Mouse (Mus musculus): ENCODE measurements around the gene Rai14.

Rai14 gene

DNA sequence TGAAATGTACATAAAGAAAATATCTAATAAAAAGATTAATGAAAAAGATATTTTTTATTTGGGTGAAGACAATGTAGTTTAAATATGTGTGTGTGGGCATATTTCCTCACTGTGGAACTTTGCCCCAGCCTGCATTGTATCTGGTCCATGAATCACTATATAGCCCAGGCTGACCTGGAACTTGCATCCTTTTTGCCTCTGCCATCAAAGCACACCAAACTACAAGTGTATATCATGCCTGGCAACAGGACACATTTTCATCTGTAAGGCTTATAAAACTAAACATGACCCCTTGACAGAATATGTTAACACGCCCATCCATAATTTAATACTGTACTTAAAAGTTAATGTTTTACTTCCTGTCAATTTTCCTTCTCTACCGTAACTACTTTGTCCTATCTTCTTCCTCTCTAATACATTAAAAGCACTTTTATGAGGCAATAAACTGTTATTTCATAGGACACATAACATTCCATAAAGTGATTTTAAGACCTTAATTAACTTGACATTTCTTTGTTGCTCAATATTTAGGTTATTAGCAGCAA, 61.4 kb downstream of the Rai14 start:
- ChIA-PET POLR2A (interaction anchor here in 2 of 4 experiments (1.0 to 1.6 kb wide), 2 partner anchors 16 to 19 kb away, joined by 3 to 4 read pairs; no protein-coding TSS in a partner anchor), CTCF (no interaction called here)

DNA sequence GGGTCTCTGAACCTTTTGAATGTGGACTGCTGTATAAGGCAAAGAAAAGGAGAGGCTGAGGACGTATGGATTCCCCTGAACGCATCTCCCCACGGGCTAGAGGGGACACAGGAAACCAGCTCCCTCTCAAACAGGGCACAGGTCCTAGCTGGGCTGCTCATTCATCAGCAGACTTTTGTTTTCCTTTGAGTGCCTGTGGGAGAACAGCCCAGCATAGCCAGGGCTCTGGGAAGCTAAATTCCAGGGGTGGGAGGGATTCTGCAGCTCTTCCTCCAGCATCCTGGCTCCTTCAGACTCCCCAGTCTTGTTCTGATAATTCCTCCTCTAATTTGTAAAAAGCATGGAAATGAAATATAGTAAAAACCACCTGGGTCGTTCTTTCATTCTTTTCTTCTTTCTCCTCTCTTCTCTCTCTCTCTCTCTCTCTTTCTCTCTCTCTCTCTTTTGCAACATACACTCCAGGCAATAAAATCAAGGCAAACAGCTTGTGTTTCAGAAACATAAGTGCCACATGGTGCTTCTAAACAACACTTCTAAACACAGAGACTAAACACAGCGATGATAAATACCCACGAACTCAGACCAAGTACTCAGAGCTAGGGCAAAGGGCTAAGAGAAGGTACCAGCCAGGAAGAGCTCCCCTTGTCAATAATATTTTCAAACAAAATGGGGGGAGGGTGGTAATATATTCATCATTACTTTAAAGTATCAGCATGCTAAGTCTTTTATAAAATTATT, 65.9 kb downstream of the Rai14 start:
- POLR2A ChIA-PET: interaction anchor here (0.6 to 5.0 kb wide), 31 partner anchors 9 to 75 kb away, joined by 3 to 37 read pairs (median 5); partner anchors contain the start of gene Rai14 (in 1 of the 4)
- CTCF ChIA-PET: interaction anchor here in 1 of 4 experiments (0.7 kb wide), 1 partner anchor 75 kb away, joined by 3 read pairs; no protein-coding TSS in a partner anchor

DNA sequence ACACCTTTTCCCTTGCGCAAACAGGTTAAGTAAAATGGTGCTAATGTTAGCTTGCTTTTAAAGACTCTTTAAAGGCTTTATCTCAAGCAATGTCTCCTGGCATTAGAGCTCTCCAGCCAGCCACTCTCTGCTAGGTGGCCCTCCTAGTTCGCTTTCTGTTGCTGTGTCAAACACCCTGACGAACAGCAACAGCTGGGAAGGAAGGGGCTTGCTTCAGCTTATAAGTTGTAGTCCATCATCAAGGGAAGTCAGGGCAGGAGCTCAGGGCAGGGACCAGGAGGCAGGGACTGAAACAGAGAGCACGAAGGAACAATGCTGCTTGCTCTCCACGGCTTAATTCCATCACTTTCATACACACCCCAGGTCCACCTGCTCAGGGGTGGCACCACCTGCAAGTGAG, 68.1 kb downstream of the Rai14 start:
- CTCF ChIA-PET: interaction anchor here in 1 of 4 experiments (0.8 to 1.2 kb wide), 2 partner anchors 28 to 63 kb away, joined by 3 to 4 read pairs; no protein-coding TSS in a partner anchor
- POLR2A ChIA-PET: interaction anchor here (0.5 to 5.0 kb wide), 32 partner anchors 8 to 336 kb away, joined by 3 to 37 read pairs (median 4); partner anchors contain the start of genes Rai14 (in 2 of the 4) and Amacr (in 1 of the 4)

DNA sequence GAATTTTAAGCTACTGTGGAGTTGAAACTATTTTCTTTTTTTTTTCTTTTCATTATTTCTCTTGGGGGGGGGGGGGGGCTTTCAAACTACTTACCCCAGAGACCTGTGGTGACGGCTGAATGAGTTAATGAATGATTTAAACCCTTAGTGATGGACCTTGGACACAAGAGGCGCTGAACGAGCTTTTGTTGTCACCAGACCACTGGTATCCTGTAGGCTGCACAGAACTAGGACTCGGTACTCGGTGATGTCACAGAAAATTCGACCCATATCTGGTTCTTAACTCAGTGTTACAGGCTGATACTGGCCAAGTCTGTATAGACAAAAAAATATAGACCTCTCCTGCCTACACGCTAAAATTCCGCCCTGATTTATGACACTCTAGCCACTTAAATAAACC, 69.3 kb downstream of the Rai14 start:
- ChIA-PET POLR2A (interaction anchor here in 3 of 4 experiments (0.6 to 5.0 kb wide), 12 partner anchors 9 to 622 kb away, joined by 3 to 35 read pairs (median 4); no protein-coding TSS in a partner anchor), CTCF (no interaction called here)

DNA sequence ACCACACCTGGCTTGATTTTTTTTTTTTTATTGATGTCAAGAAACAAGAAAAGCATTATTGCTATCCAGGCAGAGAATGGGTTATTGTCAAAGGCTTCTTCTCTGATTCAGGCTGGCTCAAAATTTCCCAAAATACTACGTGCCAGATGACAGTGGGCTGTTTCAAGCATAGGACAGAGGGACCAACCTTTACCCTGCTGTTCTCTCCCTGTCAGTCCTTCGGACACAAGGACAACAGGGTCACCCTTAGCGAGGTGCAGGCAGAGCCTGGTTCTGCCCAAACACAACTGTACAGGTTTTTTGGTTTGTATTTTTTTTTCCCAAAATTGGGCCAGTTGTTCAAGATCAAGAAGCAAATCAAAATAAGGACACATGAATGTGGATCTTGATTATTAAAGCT, 70.6 kb downstream of the Rai14 start:
- ChIA-PET CTCF (interaction anchor here in 2 of 4 experiments (0.6 to 0.7 kb wide), 2 partner anchors 1374 to 1377 kb away, joined by 3 read pairs; no protein-coding TSS in a partner anchor), POLR2A (interaction anchor here in 3 of 4 experiments (0.5 to 5.0 kb wide), 10 partner anchors 9 to 71 kb away, joined by 3 to 35 read pairs (median 4); partner anchors contain the start of gene Rai14 (in 1 of the 3))

DNA sequence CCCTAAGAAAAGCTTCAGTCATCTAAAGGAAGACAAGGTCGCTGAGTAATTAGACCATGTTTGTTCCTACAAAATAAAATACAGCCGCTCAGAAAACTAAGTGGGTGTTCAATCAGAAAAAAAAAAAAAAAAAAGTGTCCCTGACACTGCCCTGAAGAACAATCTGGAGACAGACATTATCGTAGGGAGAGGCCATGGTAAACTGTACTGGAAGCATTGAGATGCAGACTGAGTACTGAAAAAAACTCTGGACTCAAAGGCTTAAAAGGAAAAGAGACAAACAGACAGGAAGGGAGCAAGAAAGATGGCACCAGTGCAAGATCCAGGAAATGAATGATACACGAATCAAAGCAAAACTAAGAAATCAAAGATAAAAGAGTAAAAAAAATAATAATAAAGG, 71.2 kb downstream of the Rai14 start:
- POLR2A ChIA-PET: interaction anchor here in 2 of 4 experiments (0.8 to 1.5 kb wide), 4 partner anchors 9 to 24 kb away, joined by 3 to 7 read pairs (median 4); no protein-coding TSS in a partner anchor
- CTCF ChIA-PET: no interaction called here

DNA sequence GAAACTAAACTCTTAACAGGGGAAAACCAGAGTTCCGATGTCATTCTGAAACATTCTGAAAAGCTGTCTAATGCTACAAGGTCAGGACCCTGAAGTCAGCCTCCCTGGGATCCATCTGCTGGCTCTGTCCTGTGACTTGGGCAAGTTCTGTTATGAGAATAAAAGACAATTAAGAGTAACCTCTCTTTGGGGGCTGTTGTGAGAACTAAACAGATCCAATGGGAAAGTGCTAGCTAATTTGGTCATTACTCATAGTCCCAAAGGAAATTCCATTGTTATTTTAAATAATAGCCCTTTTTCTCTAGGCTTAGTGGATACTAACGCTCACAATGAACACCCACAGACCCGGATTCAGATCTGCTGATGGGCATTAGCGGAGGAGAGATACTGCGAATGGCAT, 72.0 kb downstream of the Rai14 start:
- POLR2A ChIA-PET: interaction anchor here in 2 of 4 experiments (0.8 to 1.6 kb wide), 6 partner anchors 8 to 117 kb away, joined by 3 to 7 read pairs (median 4); no protein-coding TSS in a partner anchor

DNA sequence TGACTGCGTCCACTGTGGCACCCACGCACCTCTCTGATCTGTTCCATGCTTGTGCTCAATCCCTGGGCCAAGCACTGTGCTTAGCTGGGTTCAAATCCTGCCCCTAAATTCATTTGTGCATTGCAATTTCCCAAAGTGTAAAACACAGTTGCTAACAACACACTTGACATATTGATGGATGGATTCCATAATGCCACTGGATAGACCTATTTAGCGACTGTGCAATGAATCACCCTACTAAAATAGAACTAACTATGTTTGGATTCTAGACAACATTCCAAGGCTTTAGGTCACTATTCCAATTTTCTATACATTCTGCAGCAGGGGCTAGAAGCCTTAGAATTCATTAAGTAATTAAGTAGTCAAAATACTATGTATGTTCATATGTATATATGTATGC, 73.7 kb downstream of the Rai14 start:
- ChIA-PET POLR2A (interaction anchor here in 1 of 4 experiments (0.6 kb wide), 1 partner anchor 47 kb away, joined by 3 read pairs; no protein-coding TSS in a partner anchor), CTCF (no interaction called here)

More for the DNA sequence above, 72.0 kb downstream of the Rai14 start:
- CTCF ChIA-PET: no interaction called here

DNA sequence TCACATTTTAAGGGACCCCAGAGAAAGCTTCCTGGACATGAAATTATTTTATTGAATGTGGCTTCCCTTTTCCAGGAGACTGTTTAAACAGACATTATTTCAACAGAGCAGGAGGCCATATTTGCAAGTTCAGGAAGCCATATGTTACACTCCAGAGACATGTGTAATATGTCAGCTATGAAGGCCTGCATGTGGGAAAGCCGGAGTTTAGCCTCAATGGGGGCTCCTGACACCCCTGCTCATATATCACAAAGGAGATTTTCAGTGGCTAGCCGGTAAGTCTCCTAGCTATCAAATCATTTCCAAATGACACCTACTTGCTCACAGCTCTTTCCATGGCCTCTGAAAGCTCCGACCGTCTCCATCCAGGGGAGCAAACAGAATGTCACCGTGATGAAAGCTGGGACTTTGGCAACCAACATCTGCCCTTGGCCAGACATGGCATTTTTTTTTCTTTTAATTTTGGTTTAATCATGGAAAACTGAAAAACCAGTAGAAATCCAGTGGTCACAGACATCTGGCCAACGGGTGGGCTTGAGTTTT, 77.1 kb downstream of the Rai14 start:
- ChIA-PET CTCF (no interaction called here), POLR2A (interaction anchor here in 1 of 4 experiments (0.7 to 6.4 kb wide), 6 partner anchors 18 to 160 kb away, joined by 3 to 24 read pairs (median 4); no protein-coding TSS in a partner anchor)

DNA sequence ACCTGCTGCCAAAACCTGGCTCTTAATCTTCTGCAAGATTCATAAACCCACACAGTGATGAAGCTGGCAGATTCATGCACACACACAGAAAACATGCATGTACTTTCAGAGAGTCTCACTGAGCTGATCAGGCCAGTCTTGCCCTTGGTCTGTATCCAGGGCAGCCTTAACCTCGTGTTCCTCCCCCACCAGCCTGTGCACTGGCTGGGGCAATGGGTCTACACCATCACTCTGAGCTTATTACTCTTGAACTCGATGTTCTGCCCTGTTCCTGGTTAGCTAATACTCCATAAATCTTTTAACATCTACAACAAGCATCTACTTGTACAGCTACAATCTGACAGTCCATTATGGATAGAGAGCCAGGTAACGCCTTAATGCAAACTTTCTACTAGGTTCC, 77.6 kb downstream of the Rai14 start:
- CTCF ChIA-PET: interaction anchor here in 1 of 4 experiments (0.6 kb wide), 1 partner anchor 51 kb away, joined by 3 read pairs; no protein-coding TSS in a partner anchor
- POLR2A ChIA-PET: interaction anchor here in 1 of 4 experiments (0.7 to 6.4 kb wide), 7 partner anchors 17 to 160 kb away, joined by 3 to 24 read pairs (median 4); no protein-coding TSS in a partner anchor

DNA sequence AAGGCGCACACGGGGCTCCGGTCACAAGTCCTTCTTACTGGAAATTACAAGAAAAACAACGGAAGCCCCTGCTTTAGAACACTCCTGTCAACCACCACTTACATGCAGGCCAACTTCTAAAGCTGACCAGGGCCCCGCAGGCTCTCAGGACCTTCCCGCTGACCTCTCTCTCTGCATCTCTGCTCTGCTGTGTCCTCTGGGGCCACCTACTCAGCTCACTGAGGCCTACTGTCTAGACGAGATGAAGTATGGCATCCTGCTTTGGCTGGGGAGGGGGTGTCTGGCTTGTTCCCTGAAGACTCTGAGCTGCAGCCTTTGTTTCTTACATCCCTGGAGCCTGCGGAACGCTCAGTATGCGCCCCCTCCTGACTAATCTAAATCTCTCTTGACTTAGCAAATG, 79.3 kb downstream of the Rai14 start:
- POLR2A ChIA-PET: interaction anchor here in 3 of 4 experiments (0.7 to 6.4 kb wide), 20 partner anchors 9 to 88 kb away, joined by 3 to 37 read pairs (median 8); partner anchors contain the start of gene Rai14 (in 1 of the 3)
- CTCF ChIA-PET: interaction anchor here in 3 of 4 experiments (0.5 to 1.4 kb wide), 4 partner anchors 9 to 247 kb away, joined by 3 to 10 read pairs (median 4); no protein-coding TSS in a partner anchor

DNA sequence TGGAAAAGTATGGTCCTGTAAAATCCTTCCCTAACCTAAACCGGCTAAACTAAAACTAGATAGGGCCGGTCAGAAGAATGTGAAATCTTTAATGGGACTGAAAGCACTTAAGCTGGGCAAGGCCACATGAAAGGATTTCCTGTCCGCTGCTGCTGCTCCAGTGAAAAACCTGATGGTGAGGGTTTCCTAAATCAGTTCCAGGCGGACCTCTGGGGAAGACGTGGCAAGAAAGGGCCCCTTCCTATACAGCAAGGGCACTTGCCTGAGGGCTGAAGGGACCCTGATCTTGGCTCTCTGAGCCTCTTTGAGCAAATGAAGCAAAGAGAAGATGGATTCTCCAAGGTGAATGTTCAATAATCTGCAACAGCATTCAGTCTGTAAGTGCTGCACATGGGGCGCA, 80.2 kb downstream of the Rai14 start:
- POLR2A ChIA-PET: interaction anchor here in 3 of 4 experiments (0.6 to 6.4 kb wide), 51 partner anchors 8 to 189 kb away, joined by 3 to 37 read pairs (median 4); partner anchors contain the start of gene Rai14 (in 3 of the 3)
- CTCF ChIA-PET: interaction anchor here in 2 of 4 experiments (0.6 to 1.2 kb wide), 2 partner anchors 48 to 51 kb away, joined by 6 to 9 read pairs; no protein-coding TSS in a partner anchor

DNA sequence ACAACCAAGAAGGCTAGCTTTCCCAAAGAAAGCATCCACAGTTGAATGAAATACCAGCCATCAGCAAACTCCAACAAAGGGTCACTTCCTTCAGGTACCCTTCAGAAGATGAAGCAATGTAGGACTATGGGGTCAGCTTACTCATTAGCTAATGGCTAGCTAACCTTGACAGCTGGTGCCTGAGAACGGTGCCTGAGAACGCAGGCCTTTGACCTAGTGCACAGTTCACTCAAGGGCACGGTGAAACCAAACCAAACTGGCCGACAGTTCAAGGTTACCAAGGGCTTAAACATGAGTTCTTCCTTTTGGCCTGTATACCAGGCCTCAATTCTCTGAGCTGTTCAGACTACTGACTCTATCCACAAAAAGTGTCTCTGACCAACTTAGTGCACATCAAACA, 81.0 kb downstream of the Rai14 start:
- CTCF ChIA-PET: interaction anchor here in 3 of 4 experiments (0.6 to 1.2 kb wide), 4 partner anchors 47 to 132 kb away, joined by 3 to 9 read pairs (median 4); no protein-coding TSS in a partner anchor
- POLR2A ChIA-PET: interaction anchor here in 3 of 4 experiments (0.7 to 6.4 kb wide), 53 partner anchors 7 to 190 kb away, joined by 3 to 37 read pairs (median 5); partner anchors contain the start of gene Rai14 (in 3 of the 3)

DNA sequence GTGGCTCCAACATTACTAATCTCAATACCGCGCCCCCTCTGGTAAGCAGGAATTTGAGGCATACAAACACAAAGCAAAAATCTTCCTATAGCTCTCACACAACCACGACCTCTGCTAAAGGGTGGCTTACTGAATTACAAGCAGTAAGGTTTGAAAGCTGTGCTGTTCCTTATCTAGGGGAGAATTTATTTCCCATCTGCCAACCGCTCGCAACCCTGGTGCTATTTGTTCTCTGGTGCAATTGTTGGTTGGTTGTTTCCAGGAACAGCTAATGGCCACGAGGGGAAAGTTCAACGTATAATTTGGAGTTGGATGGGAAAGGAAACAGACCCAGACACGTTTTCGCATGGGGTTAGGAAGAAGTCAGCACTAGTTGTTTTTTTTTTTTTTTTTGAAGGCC, 81.8 kb downstream of the Rai14 start:
- CTCF ChIA-PET: interaction anchor here (0.6 to 1.0 kb wide), 5 partner anchors 49 to 131 kb away, joined by 3 to 4 read pairs (median 3); no protein-coding TSS in a partner anchor
- POLR2A ChIA-PET: interaction anchor here in 3 of 4 experiments (0.7 to 6.4 kb wide), 22 partner anchors 10 to 349 kb away, joined by 3 to 37 read pairs (median 6); partner anchors contain the start of genes Amacr (in 1 of the 3) and Rai14 (in 1 of the 3)

DNA sequence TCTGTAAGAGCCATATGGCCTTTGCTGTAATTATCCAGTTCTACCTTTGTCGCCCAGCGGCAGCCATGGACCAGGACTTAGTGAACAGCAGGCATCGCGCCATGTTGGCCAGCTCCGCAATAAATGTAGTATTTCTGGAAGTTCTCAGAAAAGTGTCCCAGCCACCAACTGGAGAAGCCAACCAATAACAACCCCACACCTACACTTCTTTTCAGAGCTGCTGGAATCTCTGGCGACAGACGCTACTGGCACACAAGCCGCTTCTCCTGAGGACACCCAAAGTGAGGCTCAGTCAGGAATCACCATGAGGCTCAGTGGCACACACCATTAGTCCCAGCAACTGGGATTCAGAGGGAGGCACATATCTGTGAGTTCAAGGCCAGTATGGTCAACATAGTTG, 82.4 kb downstream of the Rai14 start:
- CTCF ChIA-PET: interaction anchor here in 1 of 4 experiments (1.1 kb wide), 1 partner anchor 14 kb away, joined by 3 read pairs; no protein-coding TSS in a partner anchor
- POLR2A ChIA-PET: interaction anchor here in 3 of 4 experiments (0.7 to 6.4 kb wide), 20 partner anchors 11 to 350 kb away, joined by 3 to 37 read pairs (median 5); partner anchors contain the start of gene Amacr (in 1 of the 3)

DNA sequence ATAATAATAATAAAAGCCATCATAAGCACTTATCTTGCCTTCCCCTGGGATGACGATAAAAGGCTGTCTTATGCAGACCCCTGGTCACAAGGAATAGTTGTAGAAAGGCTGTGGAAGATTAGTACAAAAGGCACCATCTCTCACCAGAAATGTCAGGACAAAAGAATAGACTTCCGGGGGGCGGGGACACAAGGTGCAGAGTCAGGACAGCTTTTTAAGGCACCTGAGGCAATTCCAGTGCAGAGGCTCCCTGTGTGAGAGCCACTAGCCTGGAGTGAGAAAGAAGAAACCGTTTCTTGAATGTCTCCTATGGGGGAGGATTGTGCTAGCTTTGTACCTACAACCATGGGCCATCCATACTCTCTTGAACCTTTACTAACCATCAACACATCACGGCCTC, 82.9 kb downstream of the Rai14 start:
- ChIA-PET CTCF (interaction anchor here in 1 of 4 experiments (1.1 kb wide), 1 partner anchor 13 kb away, joined by 3 read pairs; no protein-coding TSS in a partner anchor), POLR2A (interaction anchor here in 3 of 4 experiments (0.7 to 6.4 kb wide), 11 partner anchors 12 to 350 kb away, joined by 3 to 37 read pairs (median 4); partner anchors contain the start of gene Amacr (in 1 of the 3))

DNA sequence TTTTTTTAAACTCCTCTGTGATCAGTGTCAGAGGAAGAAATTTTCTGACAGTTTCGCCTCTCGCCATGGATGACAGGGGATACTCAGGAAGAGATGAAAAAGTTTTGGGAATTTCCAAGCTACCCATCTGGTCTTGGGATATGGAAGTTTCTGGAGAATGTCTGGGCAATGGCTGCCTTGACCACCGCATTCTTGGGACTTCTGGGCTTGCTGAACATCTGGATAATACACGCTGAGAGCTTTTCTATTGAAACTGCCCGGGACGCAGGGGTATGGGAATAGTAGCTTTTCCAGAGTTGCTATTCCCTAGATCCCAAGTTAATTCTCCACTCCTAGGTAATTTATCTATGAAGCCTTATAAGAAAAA, 85.5 kb downstream of the Rai14 start:
- POLR2A ChIA-PET: interaction anchor here in 1 of 4 experiments (0.6 to 0.7 kb wide), 2 partner anchors 33 to 240 kb away, joined by 3 to 4 read pairs; no protein-coding TSS in a partner anchor
- CTCF ChIA-PET: interaction anchor here in 1 of 4 experiments (0.7 kb wide), 1 partner anchor 353 kb away, joined by 4 read pairs; no protein-coding TSS in a partner anchor

Data from embryonic stem cell, embryonic (primary cell).